Mouse (Mus musculus): Measurements from ENCODE around the gene Maml3. TPM values are rescaled to one million over a fixed set of nuclear protein-coding genes. Genes with fewer than 3 reads are reported as not detected.

Gene Maml3
- polyA plus RNA-seq, 1 experiment from 2014 or later, result 0.69 TPM

DNA sequence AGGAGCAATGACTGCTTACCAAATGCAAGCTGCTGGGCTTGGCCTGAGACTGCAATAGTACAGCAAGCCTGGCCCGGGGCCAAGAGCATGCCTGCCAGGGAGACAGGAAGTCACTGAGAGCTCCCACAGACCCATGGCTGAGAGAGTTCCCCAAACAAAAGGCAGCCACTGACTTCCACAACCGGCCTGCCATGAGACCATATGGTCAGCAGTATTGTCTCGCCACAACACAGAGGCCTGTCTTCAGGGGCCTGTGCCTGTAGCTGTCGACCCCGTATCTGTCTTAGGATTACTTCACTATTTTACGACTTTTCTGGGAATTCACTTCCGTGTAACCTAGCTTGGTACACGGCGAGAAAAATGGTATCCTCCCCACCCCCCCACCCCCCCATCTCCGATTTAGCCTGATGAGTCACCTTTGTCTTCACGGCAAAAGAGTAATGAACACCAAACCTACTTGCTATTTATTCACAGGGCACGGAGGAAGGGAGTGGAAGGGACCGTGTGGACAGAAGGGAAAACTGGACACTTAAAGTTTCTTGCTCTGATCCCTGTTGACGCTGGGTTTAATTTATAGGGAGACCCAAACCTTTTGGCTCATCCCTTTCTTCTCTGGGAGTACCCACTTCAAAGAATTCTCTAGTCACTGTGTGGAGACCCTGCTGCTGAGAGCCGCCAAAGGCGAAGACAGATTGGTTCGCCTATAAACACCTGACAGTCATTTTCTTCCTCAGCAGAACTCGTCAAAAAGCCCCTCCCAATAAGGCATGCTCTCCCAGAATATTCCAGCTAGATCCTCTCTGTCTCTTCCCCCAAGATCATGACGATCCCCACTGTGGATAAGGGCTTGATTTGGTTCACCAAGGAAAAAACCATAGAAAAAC is 16.2 kb downstream of the Maml3 start:
- Histone ChIP-seq H3K4me1 (replicated peaks) (peaks cover 42% of the 10 kb centered on the region), H3K4me2 (peak overlapping the region; percentile 32; the same call in 1 of the 2 replicates), H3K4me3 (replicated peaks) (no peak overlapping the region), H3K27me3 (no peaks in the 10 kb centered on the region), H3K36me3 (no peaks in the 10 kb centered on the region), H3K27ac (peak overlapping the region; percentile 77), H3K9ac (peak overlapping the region; percentile 23; the same call in 1 of the 2 replicates), H3K9me3 (replicated peaks) (no peaks in the 10 kb centered on the region)
- WGBS (ENCODE audit: insufficient replicate concordance), result 24% methylated on average over 19 of the region's 19 CpGs
- DNase-seq (peak; percentile 20), ATAC-seq (ENCODE audit: low read depth) (peak; percentile 75)

DNA sequence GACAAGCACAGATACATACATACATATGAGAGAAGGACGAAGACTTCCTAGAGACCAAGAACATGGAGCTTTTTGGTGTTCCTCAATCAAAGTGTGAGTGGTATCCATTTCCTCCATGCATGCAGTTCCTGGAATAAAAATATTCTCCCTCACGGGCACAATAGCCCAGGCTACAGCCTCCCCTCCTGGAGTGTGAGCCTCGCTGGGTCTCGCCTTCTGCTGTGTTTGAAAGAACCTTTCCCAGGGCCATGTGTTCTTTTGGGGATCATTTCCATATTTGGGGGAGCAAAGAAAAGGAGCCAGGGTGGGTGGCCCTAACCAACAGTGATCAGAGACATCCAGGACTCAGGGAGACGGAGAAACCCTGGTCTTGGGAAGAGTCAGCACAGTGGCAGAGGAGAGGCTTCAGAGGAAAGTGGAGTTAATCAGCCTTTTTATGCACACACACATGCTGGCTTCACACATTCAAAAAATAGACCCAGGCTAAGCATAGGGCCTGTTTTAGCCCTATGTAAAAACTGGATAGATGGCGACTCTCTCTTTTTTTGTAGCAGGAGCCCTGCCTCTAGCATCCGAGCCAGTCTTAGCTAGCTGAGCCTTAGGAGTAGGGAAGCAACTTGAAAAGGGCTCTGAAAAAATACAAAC is 17.1 kb downstream of the Maml3 start:
- no peaks in the 10 kb centered on the region for H3K36me3 ChIP-seq
- H3K9me3 ChIP-seq (replicated peaks), result no peaks in the 10 kb centered on the region
- no peaks in the 10 kb centered on the region for H3K27me3 ChIP-seq
- no peak for DNase-seq
- H3K9ac ChIP-seq, result no peak overlapping the region; the same call in 1 of the 2 replicates
- peak overlapping the region; percentile 77 for H3K27ac ChIP-seq
- no peak overlapping the region for H3K4me2 ChIP-seq
- H3K4me3 ChIP-seq (replicated peaks), result no peak overlapping the region
- ATAC-seq (ENCODE audit: low read depth), result no peak
- WGBS (ENCODE audit: insufficient replicate concordance), result 73% methylated on average over 7 of the region's 7 CpGs
- peaks cover 50% of the 10 kb centered on the region for H3K4me1 ChIP-seq (replicated peaks)

DNA sequence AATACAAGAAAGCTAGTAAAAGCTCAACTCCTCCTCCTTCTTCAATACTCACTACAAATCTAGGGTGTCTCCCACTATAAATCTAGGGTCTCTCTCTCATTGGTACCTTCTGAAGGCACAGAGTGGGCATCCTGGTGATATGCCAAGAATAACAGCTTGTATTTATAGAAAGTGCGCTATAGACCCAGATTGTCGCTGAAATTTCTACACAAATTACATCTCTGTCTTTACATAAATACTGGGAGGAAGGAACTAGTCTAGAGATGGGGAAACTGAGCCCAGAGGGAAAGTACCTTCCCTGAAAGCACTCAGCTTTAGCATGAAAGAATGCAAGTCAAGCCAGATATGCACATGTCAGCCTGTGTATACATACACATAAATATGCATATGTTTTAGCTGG is 26.1 kb downstream of the Maml3 start:
- no peaks in the 10 kb centered on the region for H3K36me3 ChIP-seq
- H3K9ac ChIP-seq, result no peak overlapping the region
- DNase-seq (no peak), ATAC-seq (ENCODE audit: low read depth) (no peak)
- no peak overlapping the region for H3K27ac ChIP-seq
- no peaks in the 10 kb centered on the region for H3K27me3 ChIP-seq
- H3K4me3 ChIP-seq (replicated peaks), result no peak overlapping the region
- H3K4me2 ChIP-seq, result no peak overlapping the region
- no peaks in the 10 kb centered on the region for H3K9me3 ChIP-seq (replicated peaks)
- 74% methylated on average over 2 of the region's 2 CpGs for WGBS (ENCODE audit: insufficient replicate concordance)
- H3K4me1 ChIP-seq (replicated peaks), result peaks cover 25% of the 10 kb centered on the region

DNA sequence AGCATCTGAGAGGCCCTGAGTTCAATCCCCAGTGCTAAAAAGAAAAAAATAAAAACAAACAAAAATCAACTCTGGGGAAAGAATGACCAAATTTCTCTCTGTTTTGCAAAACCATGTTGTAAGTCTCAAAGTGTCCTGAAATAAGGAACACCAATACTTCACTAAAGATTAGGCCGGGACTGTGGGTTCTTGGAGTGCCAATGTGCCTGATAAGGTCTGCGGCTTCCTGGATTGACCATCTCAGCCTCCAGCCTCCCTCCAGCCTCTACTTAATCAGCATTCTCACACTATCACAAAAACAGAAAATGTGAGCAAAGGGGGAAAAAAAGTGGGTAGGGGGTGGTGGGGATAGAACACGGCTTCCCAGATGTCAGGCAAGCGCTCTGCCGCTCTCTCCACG is 30.9 kb downstream of the Maml3 start:
- Histone ChIP-seq H3K27ac (no peak overlapping the region), H3K36me3 (no peaks in the 10 kb centered on the region), H3K27me3 (no peaks in the 10 kb centered on the region), H3K4me2 (no peak overlapping the region), H3K9me3 (replicated peaks) (no peaks in the 10 kb centered on the region), H3K9ac (no peak overlapping the region), H3K4me3 (replicated peaks) (no peak overlapping the region), H3K4me1 (replicated peaks) (peaks cover 29% of the 10 kb centered on the region)
- 12% methylated on average over 6 of the region's 6 CpGs for WGBS (ENCODE audit: insufficient replicate concordance)
- DNase-seq (no peak), ATAC-seq (ENCODE audit: low read depth) (no peak)

DNA sequence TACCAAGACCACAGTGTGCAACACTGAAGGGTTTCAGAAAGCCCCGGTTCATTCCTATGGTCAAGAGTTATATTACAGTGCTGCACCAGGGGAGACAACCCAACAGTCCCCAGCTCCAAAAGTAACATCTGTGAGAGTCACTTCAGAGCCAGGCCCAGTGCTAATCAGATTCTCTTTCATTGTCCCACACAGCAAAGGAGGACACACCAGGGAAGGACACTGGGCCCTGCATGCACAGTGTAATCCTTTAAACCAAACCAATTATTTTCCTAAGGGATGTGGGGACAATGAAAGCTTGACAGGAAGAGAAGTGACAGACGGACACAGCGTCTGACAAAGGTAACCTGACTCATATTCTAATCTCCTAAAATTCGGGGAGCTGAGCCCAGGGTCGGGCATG is 32.9 kb downstream of the Maml3 start:
- Histone ChIP-seq H3K36me3 (no peaks in the 10 kb centered on the region), H3K9ac (no peak overlapping the region), H3K4me2 (no peak overlapping the region), H3K27ac (no peak overlapping the region), H3K4me3 (replicated peaks) (no peak overlapping the region), H3K9me3 (replicated peaks) (no peaks in the 10 kb centered on the region), H3K4me1 (replicated peaks) (peaks cover 27% of the 10 kb centered on the region), H3K27me3 (no peaks in the 10 kb centered on the region)
- no peak for DNase-seq
- 58% methylated on average over 5 of the region's 5 CpGs for WGBS (ENCODE audit: insufficient replicate concordance)
- no peak for ATAC-seq (ENCODE audit: low read depth)

DNA sequence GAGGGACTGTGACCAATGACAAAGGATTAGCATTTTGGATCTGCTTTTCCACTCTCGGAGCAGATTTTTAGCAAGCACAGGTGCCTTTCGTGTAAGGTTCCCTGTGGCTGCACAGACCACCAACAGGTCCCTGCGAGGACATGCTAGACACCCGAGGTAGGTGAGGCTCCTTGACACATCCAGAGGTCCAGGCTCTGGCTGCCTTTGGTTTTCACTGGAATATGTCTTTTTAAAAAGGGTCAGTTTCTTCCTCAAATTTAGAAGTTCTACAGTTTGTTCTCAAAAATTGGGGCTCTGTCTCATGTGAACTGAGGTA is 34.8 kb downstream of the Maml3 start:
- no peak for ATAC-seq (ENCODE audit: low read depth)
- H3K9me3 ChIP-seq (replicated peaks), result no peaks in the 10 kb centered on the region
- H3K9ac ChIP-seq, result peak overlapping the region; percentile 54; the same call in 1 of the 2 replicates
- H3K27me3 ChIP-seq, result no peaks in the 10 kb centered on the region
- peak overlapping the region; percentile 49 for H3K4me3 ChIP-seq (replicated peaks)
- H3K4me2 ChIP-seq, result peak overlapping the region; percentile 62
- 4% methylated on average over 4 of the region's 4 CpGs for WGBS (ENCODE audit: insufficient replicate concordance)
- H3K4me1 ChIP-seq (replicated peaks), result peaks cover 36% of the 10 kb centered on the region
- no peak for DNase-seq
- H3K27ac ChIP-seq, result 0 out of 2 replicates have a peak overlapping the region, but pooled peaks have one; percentile 21
- H3K36me3 ChIP-seq, result no peaks in the 10 kb centered on the region

DNA sequence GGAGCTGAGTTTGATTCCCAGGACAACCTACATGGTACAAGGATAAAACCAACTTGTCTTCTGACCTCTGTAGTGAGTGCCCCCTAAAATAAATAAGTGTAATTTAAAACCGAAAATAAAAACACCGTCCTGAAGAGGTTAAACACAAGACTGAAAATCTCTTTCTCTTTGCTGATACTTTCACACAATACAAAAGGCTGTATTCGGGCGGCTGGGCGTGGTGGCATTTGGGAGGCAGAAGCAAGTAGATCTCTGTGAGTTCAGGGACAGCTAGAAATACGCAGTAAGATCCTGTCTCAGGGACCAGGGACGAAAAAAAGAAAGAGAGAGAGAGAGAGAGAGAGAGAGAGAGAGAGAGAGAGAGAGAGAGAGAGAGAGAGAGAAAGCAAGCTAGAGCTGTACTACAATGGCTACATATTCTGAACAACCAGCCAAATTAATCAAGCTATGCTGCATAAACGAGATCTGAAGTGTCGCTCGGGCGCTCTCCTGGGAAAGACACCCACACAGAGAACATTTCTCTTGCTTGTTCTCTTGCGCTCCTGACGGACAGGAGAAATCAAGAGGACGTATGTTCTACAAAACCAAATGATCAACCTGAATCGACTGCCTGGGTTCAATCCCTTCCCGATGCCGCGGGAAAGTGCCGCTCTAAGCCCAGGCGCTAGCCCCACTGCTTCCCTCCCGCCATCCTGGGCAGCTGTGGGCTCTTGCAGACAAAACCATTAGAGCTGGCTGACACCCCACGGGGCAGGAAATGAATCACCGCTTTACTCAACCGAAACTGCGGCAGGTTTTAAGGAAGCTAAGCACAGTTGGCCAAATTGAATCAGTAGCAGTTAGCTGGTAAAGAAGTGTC is 35.3 kb downstream of the Maml3 start:
- H3K27ac ChIP-seq, result peak overlapping the region; percentile 21; the same call in 1 of the 2 replicates
- H3K9me3 ChIP-seq (replicated peaks), result no peaks in the 10 kb centered on the region
- H3K36me3 ChIP-seq, result no peaks in the 10 kb centered on the region
- peaks cover 36% of the 10 kb centered on the region for H3K4me1 ChIP-seq (replicated peaks)
- peak overlapping the region; percentile 54 for H3K9ac ChIP-seq
- peak overlapping the region; percentile 62 for H3K4me2 ChIP-seq
- 6% methylated on average over 25 of the region's 25 CpGs for WGBS (ENCODE audit: insufficient replicate concordance)
- no peaks in the 10 kb centered on the region for H3K27me3 ChIP-seq
- no peak for DNase-seq
- H3K4me3 ChIP-seq (replicated peaks), result peak overlapping the region; percentile 49
- ATAC-seq (ENCODE audit: low read depth), result peak; percentile 54; the same call in 1 of the 2 replicates

DNA sequence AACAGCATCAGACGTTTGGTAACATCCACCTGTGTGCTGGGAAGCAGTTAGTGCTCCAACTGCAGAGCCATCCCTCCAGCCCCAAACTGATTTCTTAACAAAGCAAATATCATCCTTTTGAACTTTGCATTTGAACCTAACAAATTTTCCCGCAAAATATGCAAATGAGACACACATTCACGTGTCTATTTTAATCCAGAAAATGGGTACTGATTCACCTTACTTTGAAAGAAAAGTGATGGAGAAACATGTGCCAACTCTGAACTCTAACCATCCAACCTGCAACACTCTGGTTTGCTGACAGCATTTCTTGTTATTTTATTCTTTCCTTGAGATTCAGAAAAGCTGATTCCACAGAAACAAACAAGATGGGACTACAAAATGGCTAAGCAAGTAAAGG is 36.0 kb downstream of the Maml3 start:
- Histone ChIP-seq H3K4me3 (replicated peaks) (no peak overlapping the region), H3K4me2 (peak overlapping the region; percentile 62), H3K27me3 (no peaks in the 10 kb centered on the region), H3K9ac (no peak overlapping the region), H3K27ac (no peak overlapping the region), H3K36me3 (no peaks in the 10 kb centered on the region), H3K4me1 (replicated peaks) (peaks cover 29% of the 10 kb centered on the region), H3K9me3 (replicated peaks) (no peaks in the 10 kb centered on the region)
- WGBS (ENCODE audit: insufficient replicate concordance), result 46% methylated on average over 3 of the region's 3 CpGs
- DNase-seq, result no peak
- no peak for ATAC-seq (ENCODE audit: low read depth)

DNA sequence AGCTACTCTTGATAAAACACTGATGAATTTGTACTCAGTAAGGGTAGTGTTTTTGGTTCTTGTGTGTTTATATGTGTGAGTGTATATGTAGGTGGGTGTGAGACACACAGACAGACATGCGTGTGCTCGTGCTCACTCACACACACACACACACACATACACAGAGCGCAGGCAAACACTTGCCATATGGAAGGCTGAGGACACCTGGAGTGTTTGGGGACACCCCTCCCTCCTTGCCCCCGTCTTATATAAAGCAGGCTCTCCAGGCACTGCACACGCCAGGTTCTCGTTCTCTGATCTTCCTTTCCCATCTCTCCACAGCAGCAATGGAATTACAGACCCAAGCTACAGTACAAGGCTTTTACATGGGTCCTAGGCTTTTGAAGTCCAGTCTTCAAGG is 37.7 kb downstream of the Maml3 start:
- Histone ChIP-seq H3K4me2 (no peak overlapping the region), H3K36me3 (no peaks in the 10 kb centered on the region), H3K27me3 (no peaks in the 10 kb centered on the region), H3K4me3 (replicated peaks) (no peak overlapping the region), H3K27ac (no peak overlapping the region), H3K9me3 (replicated peaks) (no peaks in the 10 kb centered on the region), H3K9ac (no peak overlapping the region), H3K4me1 (replicated peaks) (peaks cover 20% of the 10 kb centered on the region)
- ATAC-seq (ENCODE audit: low read depth), result no peak
- 73% methylated on average over 6 of the region's 6 CpGs for WGBS (ENCODE audit: insufficient replicate concordance)
- DNase-seq, result no peak

DNA sequence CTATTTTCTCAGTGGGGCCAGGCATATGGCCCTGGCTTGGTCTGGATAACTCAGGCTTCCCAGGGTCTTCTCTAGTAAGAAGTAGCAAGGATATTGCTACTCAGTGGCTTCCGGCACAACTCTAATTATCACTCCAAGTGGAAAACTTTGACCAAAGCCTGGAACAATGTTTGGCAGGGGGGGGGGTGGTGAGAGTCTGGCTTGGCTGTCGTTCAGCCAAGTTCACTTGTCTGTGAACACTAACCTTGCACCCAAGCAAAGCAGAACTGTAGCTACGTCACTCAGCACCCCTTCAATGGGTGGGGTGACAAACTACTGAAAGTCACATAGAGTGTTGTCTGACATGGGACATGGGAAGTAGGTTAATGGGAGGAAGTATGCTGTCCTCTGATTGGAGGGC is 38.7 kb downstream of the Maml3 start:
- DNase-seq (no peak), ATAC-seq (ENCODE audit: low read depth) (no peak)
- H3K36me3 ChIP-seq, result no peaks in the 10 kb centered on the region
- no peak overlapping the region for H3K4me3 ChIP-seq (replicated peaks)
- no peak overlapping the region for H3K4me2 ChIP-seq
- H3K4me1 ChIP-seq (replicated peaks), result peaks cover 18% of the 10 kb centered on the region
- no peak overlapping the region for H3K9ac ChIP-seq
- H3K27ac ChIP-seq, result no peak overlapping the region
- no peaks in the 10 kb centered on the region for H3K9me3 ChIP-seq (replicated peaks)
- 53% methylated on average over 3 of the region's 3 CpGs for WGBS (ENCODE audit: insufficient replicate concordance)
- H3K27me3 ChIP-seq, result no peaks in the 10 kb centered on the region

DNA sequence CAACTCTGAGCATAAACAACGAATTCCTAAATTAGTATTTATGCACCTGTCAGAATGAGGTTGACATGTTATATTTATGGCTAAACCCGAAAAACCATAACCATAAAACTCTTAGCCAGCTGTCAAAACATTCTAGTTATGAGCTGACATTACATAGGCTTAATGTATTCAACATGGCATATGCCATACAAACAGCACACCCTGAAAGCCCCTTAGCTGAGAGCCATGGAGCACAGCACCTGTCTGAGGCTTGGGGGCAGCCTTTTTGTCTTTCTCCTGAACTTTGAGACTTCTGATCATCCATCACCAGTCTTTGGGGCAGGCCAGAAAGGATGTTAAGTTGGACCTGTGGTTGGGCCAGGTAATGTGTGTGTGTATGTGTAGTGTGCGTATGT is 41.6 kb downstream of the Maml3 start:
- ATAC-seq (ENCODE audit: low read depth), result no peak
- Histone ChIP-seq H3K4me2 (no peak overlapping the region), H3K9ac (no peak overlapping the region), H3K4me1 (replicated peaks) (peaks cover 9% of the 10 kb centered on the region; the same call in 1 of the 2 replicates), H3K4me3 (replicated peaks) (no peak overlapping the region), H3K27ac (no peak overlapping the region), H3K9me3 (replicated peaks) (no peaks in the 10 kb centered on the region), H3K36me3 (no peaks in the 10 kb centered on the region), H3K27me3 (no peaks in the 10 kb centered on the region)
- WGBS (ENCODE audit: insufficient replicate concordance), result 74% methylated on average over 3 of the region's 3 CpGs
- DNase-seq, result no peak
